Mouse (Mus musculus) monocyte, adult 5-6 weeks (primary cell): Measurements from ENCODE around the gene Tmem254c. TPM values are rescaled to one million over a fixed set of nuclear protein-coding genes. Genes with fewer than 3 reads are reported as not detected.

Experiments
- total RNA-seq: library from RNA; stranded (forward); fragments of 200-1000, 200-491, 200-594 nt; gene quantifications from 3 replicates; pipeline ENCODE4 v1.2.3, GENCODE M21; 2017

The Tmem254c gene
- total RNA-seq, 1 experiment from 2014 or later = 21.2 TPM

Other genes with a start within 250 kb of the Tmem254c start
- gene Anxa11, start 225.2 kb downstream of the Tmem254c start, total RNA-seq = 7.9 to 21.5 TPM (median 10.8 TPM) in 3 replicates
- gene Plac9a, start 164.3 kb downstream of the Tmem254c start, total RNA-seq = not detected in 3 replicates
- 2.8 to 14.1 TPM (median 6.1 TPM) in 3 replicates for gene Tmem254a, start 139.7 kb downstream of the Tmem254c start, total RNA-seq
- gene Cphx1, start 129.1 kb downstream of the Tmem254c start, total RNA-seq = 0.19 TPM in 1 of 3 replicates, not detected in the others
- not detected in 3 replicates for gene Duxbl1, start 88.8 kb downstream of the Tmem254c start, total RNA-seq
- not detected in 3 replicates for gene Gm9780, start 24.6 kb downstream of the Tmem254c start, total RNA-seq
- gene Cphx2, start 14.2 kb upstream of the Tmem254c start, total RNA-seq = not detected in 3 replicates
- not detected in 3 replicates for gene Cphx3, start 14.9 kb upstream of the Tmem254c start, total RNA-seq
- not detected in 3 replicates for gene Duxbl2, start 51.0 kb upstream of the Tmem254c start, total RNA-seq
- not detected in 3 replicates for gene Plac9b, start 115.1 kb upstream of the Tmem254c start, total RNA-seq
- gene Tmem254b, start 139.7 kb upstream of the Tmem254c start, total RNA-seq = 2.8 to 11.7 TPM (median 3.0 TPM) in 3 replicates
- not detected in 3 replicates for gene Duxbl3, start 190.6 kb upstream of the Tmem254c start, total RNA-seq